Mouse (Mus musculus) liver, embryonic 12.5 days (tissue): ENCODE measurements around the gene Chst11. TPM values are rescaled to one million over a fixed set of nuclear protein-coding genes. Genes with fewer than 3 reads are reported as not detected.

ENCODE experiments used
- ATAC-seq: fragments of 200-750 bp; cut with Nextera tagmentation; 2 replicates; pipeline ENCODE4 v1.8.0; 2017; ENCODE audit warnings: moderate number of reproducible peaks, mild to moderate bottlenecking, moderate library complexity
- H3K27ac ChIP-seq: fragments of 300-500 bp; sonication (generic); 2 replicates; pipeline ENCODE4 v1.5.1; 2016; ENCODE audit warnings: mild to moderate bottlenecking
- H3K27me3 ChIP-seq: fragments of 300-500 bp; sonication (generic); replicated peaks from 2 replicates; pipeline ENCODE4 v1.6.1; 2016; ENCODE audit warnings: mild to moderate bottlenecking, moderate library complexity
- H3K36me3 ChIP-seq: fragments of 300-500 bp; sonication (generic); 2 replicates; pipeline ENCODE4 v1.6.1; 2016; ENCODE audit warnings: mild to moderate bottlenecking, moderate library complexity
- H3K4me1 ChIP-seq: fragments of 300-500 bp; sonication (generic); 2 replicates; pipeline ENCODE4 v1.6.1; 2016
- H3K4me2 ChIP-seq: fragments of 300-500 bp; sonication (generic); 2 replicates; pipeline ENCODE4 v1.6.1; 2016; ENCODE audit warnings: mild to moderate bottlenecking, moderate library complexity
- H3K4me3 ChIP-seq: fragments of 300-500 bp; sonication (generic); 2 replicates; pipeline ENCODE4 v1.5.1; 2016; ENCODE audit warnings: mild to moderate bottlenecking, moderate library complexity
- H3K9ac ChIP-seq: fragments of 300-500 bp; sonication (generic); 2 replicates; pipeline ENCODE4 v1.6.1; 2016; ENCODE audit warnings: mild to moderate bottlenecking, moderate library complexity
- H3K9me3 ChIP-seq: fragments of 300-500 bp; sonication (generic); replicated peaks from 2 replicates; pipeline ENCODE4 v1.6.1; 2016; ENCODE audit warnings: mild to moderate bottlenecking, moderate library complexity
- WGBS: fragments of 180-500 bp; shearing (Covaris S2); methylation state at CpG from one replicate; pipeline ENCODE4 v1.1.7; 2016; ENCODE audit not compliant: insufficient replicate concordance; 5-methylcytosine and 5-hydroxymethylcytosine counted together
- polyA plus RNA-seq: library from polyadenylated mRNA; unstranded; fragments of >200 nt; fragmentation: Nextera tagmentation; extraction: Ambion mirVana; gene quantifications from 2 replicates; pipeline ENCODE4 v1.2.1, GENCODE M21; 2016

Gene Chst11
- polyA plus RNA-seq, 1 experiment from 2014 or later: 1.9 TPM

- ATAC-seq: no peak
- peaks cover 65% of the 10 kb centered on the region for H3K4me1 ChIP-seq
- 81% methylated on average over 9 of the region's 9 CpGs for WGBS
These were observed 52.9 kb downstream of the Chst11 start for GRCm38 (mm10) chr10:83038166-83038565.

GRCm38 (mm10) chr10:83039414-83039813, 54.1 kb downstream of the Chst11 start:
- H3K4me2 ChIP-seq: no peak overlapping the region
- H3K27ac ChIP-seq: no peak overlapping the region
- no peaks in the 10 kb centered on the region for H3K27me3 ChIP-seq
- WGBS: 67% methylated on average over 10 of the region's 10 CpGs
- H3K4me1 ChIP-seq: peaks cover 58% of the 10 kb centered on the region
- H3K9me3 ChIP-seq: no peaks in the 10 kb centered on the region
- H3K36me3 ChIP-seq: no peaks in the 10 kb centered on the region
- no peak for ATAC-seq
- no peak overlapping the region for H3K9ac ChIP-seq
- no peak overlapping the region for H3K4me3 ChIP-seq

More at GRCm38 (mm10) chr10:83038166-83038565, 52.9 kb downstream of the Chst11 start:
- no peak overlapping the region for H3K9ac ChIP-seq
- no peak overlapping the region for H3K27ac ChIP-seq
- H3K27me3 ChIP-seq: no peaks in the 10 kb centered on the region
- no peaks in the 10 kb centered on the region for H3K9me3 ChIP-seq
- no peak overlapping the region for H3K4me2 ChIP-seq
- no peak overlapping the region for H3K4me3 ChIP-seq
- H3K36me3 ChIP-seq: no peaks in the 10 kb centered on the region

- no peaks in the 10 kb centered on the region for H3K9me3 ChIP-seq
- no peak overlapping the region for H3K4me3 ChIP-seq
- ATAC-seq: no peak
- H3K27me3 ChIP-seq: no peaks in the 10 kb centered on the region
- no peak overlapping the region for H3K9ac ChIP-seq
- WGBS: 53% methylated on average over 9 of the region's 9 CpGs
- H3K36me3 ChIP-seq: no peaks in the 10 kb centered on the region
- H3K27ac ChIP-seq: no peak overlapping the region
- no peak overlapping the region for H3K4me2 ChIP-seq
- peaks cover 50% of the 10 kb centered on the region for H3K4me1 ChIP-seq
These were observed 56.6 kb downstream of the Chst11 start for GRCm38 (mm10) chr10:83041875-83042274.

- peak overlapping the region; percentile 49; the same call in 1 of the 2 replicates for H3K27ac ChIP-seq
- WGBS: 66% methylated on average over 10 of the region's 10 CpGs
- peaks cover 50% of the 10 kb centered on the region for H3K4me1 ChIP-seq
- H3K36me3 ChIP-seq: peaks cover 2% of the 10 kb centered on the region; the same call in 1 of the 2 replicates
- no peak overlapping the region for H3K4me2 ChIP-seq
- no peaks in the 10 kb centered on the region for H3K9me3 ChIP-seq
- no peak overlapping the region for H3K9ac ChIP-seq
- no peaks in the 10 kb centered on the region for H3K27me3 ChIP-seq
- no peak for ATAC-seq
- no peak overlapping the region for H3K4me3 ChIP-seq
These were observed 57.5 kb downstream of the Chst11 start for GRCm38 (mm10) chr10:83042613-83043477.

GRCm38 (mm10) chr10:83043478-83044259, 58.4 kb downstream of the Chst11 start:
- ATAC-seq: 0 out of 2 replicates have a peak, but pooled peaks have one; percentile 26
- H3K9ac ChIP-seq: no peak overlapping the region
- H3K4me3 ChIP-seq: no peak overlapping the region
- peak overlapping the region; percentile 49 for H3K27ac ChIP-seq
- H3K9me3 ChIP-seq: no peaks in the 10 kb centered on the region
- H3K4me2 ChIP-seq: no peak overlapping the region
- no peaks in the 10 kb centered on the region for H3K27me3 ChIP-seq
- peaks cover 10% of the 10 kb centered on the region for H3K36me3 ChIP-seq
- WGBS: 46% methylated on average over 2 of the region's 2 CpGs
- peaks cover 45% of the 10 kb centered on the region for H3K4me1 ChIP-seq

GRCm38 (mm10) chr10:83049174-83049780, 64.0 kb downstream of the Chst11 start:
- 76% methylated on average over 12 of the region's 12 CpGs for WGBS
- peaks cover 19% of the 10 kb centered on the region for H3K4me1 ChIP-seq
- H3K4me2 ChIP-seq: no peak overlapping the region
- no peak overlapping the region for H3K27ac ChIP-seq
- H3K27me3 ChIP-seq: no peaks in the 10 kb centered on the region
- no peaks in the 10 kb centered on the region for H3K9me3 ChIP-seq
- H3K9ac ChIP-seq: no peak overlapping the region
- H3K4me3 ChIP-seq: no peak overlapping the region
- no peak for ATAC-seq
- H3K36me3 ChIP-seq: peaks cover 15% of the 10 kb centered on the region

GRCm38 (mm10) chr10:83053886-83054550, 68.7 kb downstream of the Chst11 start:
- ATAC-seq: no peak
- Histone ChIP-seq H3K36me3 (0 out of 2 replicates have a peak, but pooled peaks cover 4% of the 10 kb centered on the region), H3K9me3 (no peaks in the 10 kb centered on the region), H3K27me3 (no peaks in the 10 kb centered on the region), H3K4me3 (no peak overlapping the region), H3K27ac (no peak overlapping the region), H3K4me1 (peaks cover 30% of the 10 kb centered on the region), H3K4me2 (no peak overlapping the region), H3K9ac (no peak overlapping the region)
- 81% methylated on average over 10 of the region's 10 CpGs for WGBS

- Histone ChIP-seq H3K9me3 (no peaks in the 10 kb centered on the region), H3K9ac (no peak overlapping the region), H3K4me3 (no peak overlapping the region), H3K36me3 (peaks cover 8% of the 10 kb centered on the region), H3K4me1 (peaks cover 46% of the 10 kb centered on the region), H3K27me3 (no peaks in the 10 kb centered on the region), H3K27ac (no peak overlapping the region), H3K4me2 (no peak overlapping the region)
- 79% methylated on average over 7 of the region's 7 CpGs for WGBS
- ATAC-seq: no peak
These were observed 71.0 kb downstream of the Chst11 start for GRCm38 (mm10) chr10:83056291-83056690.

GRCm38 (mm10) chr10:83056866-83057265, 71.6 kb downstream of the Chst11 start:
- Histone ChIP-seq H3K4me1 (peaks cover 44% of the 10 kb centered on the region), H3K27me3 (no peaks in the 10 kb centered on the region), H3K4me3 (no peak overlapping the region), H3K36me3 (peaks cover 14% of the 10 kb centered on the region), H3K9me3 (no peaks in the 10 kb centered on the region), H3K27ac (no peak overlapping the region), H3K4me2 (no peak overlapping the region), H3K9ac (no peak overlapping the region)
- no peak for ATAC-seq
- 39% methylated on average over 4 of the region's 4 CpGs for WGBS

GRCm38 (mm10) chr10:83060066-83060782, 74.9 kb downstream of the Chst11 start:
- no peak overlapping the region for H3K27ac ChIP-seq
- peak; percentile 34; the same call in 1 of the 2 replicates for ATAC-seq
- H3K4me3 ChIP-seq: no peak overlapping the region

GRCm38 (mm10) chr10:83062315-83062714, 77.0 kb downstream of the Chst11 start:
- ATAC-seq: no peak
- no peaks in the 10 kb centered on the region for H3K9me3 ChIP-seq
- H3K9ac ChIP-seq: no peak overlapping the region
- peaks cover 51% of the 10 kb centered on the region for H3K4me1 ChIP-seq
- H3K27me3 ChIP-seq: no peaks in the 10 kb centered on the region
- no peak overlapping the region for H3K4me3 ChIP-seq
- H3K36me3 ChIP-seq: peaks cover 21% of the 10 kb centered on the region
- H3K27ac ChIP-seq: no peak overlapping the region
- 81% methylated on average over 9 of the region's 9 CpGs for WGBS
- no peak overlapping the region for H3K4me2 ChIP-seq

More at GRCm38 (mm10) chr10:83060066-83060782, 74.9 kb downstream of the Chst11 start:
- Histone ChIP-seq H3K9me3 (no peaks in the 10 kb centered on the region), H3K4me1 (peaks cover 41% of the 10 kb centered on the region), H3K36me3 (peaks cover 21% of the 10 kb centered on the region), H3K27me3 (no peaks in the 10 kb centered on the region), H3K4me2 (no peak overlapping the region), H3K9ac (no peak overlapping the region)
- 35% methylated on average over 12 of the region's 12 CpGs for WGBS
